Mouse (Mus musculus) small intestine, adult 2 months (tissue): ENCODE results near the gene Prph2. TPM values are rescaled to one million over a fixed set of nuclear protein-coding genes. Genes with fewer than 3 reads are reported as not detected.

Source experiments
- H3K27ac ChIP-seq: fragments of 200-500 bp; 2 replicates; pipeline ENCODE4 v1.5.1; 2012; ENCODE audit warnings: low read depth, low read length, control low read depth, inconsistent platforms; ENCODE audit not compliant: insufficient read depth
- H3K27me3 ChIP-seq: fragments of 200-500 bp; 2 replicates; pipeline ENCODE4 v1.6.1; 2012; ENCODE audit warnings: mild to moderate bottlenecking, moderate library complexity, low read length, inconsistent platforms; ENCODE audit not compliant: control insufficient read depth, insufficient read depth
- H3K36me3 ChIP-seq: fragments of 200-500 bp; 2 replicates; pipeline ENCODE4 v1.6.1; 2012; ENCODE audit warnings: mild to moderate bottlenecking, low read length, control low read depth, inconsistent platforms; ENCODE audit not compliant: control insufficient read depth, insufficient read depth
- H3K4me1 ChIP-seq: fragments of 200-500 bp; 2 replicates; pipeline ENCODE4 v1.6.1; 2012; ENCODE audit warnings: low read length, inconsistent platforms, mixed read lengths; ENCODE audit not compliant: control insufficient read depth, insufficient read depth, insufficient read length
- H3K4me3 ChIP-seq: fragments of 200-500 bp; 2 replicates; pipeline ENCODE4 v1.5.1; 2012; ENCODE audit warnings: low read depth, mild to moderate bottlenecking, control low read depth, inconsistent platforms, low read length, moderate library complexity
- CTCF ChIP-seq: fragments of 200-500 bp; IDR thresholded peaks from 2 replicates; pipeline ENCODE4 v1.5.1; 2012; ENCODE audit warnings: low read depth, mild to moderate bottlenecking, control low read depth, inconsistent platforms, low read length, moderate library complexity, mixed read lengths; ENCODE audit not compliant: insufficient replicate concordance, insufficient read length; ENCODE audit errors: extremely low read depth
- POLR2A ChIP-seq: fragments of 200-500 bp; IDR thresholded peaks from 2 replicates; pipeline ENCODE4 v1.6.1; 2012; ENCODE audit warnings: low read depth, mild to moderate bottlenecking, control low read depth, inconsistent platforms, low read length, moderate library complexity
- WGBS: fragments of 180-500 bp; shearing (Covaris S2); methylation state at CpG from one replicate; pipeline ENCODE4 v1.1.7; 2018; 5-methylcytosine and 5-hydroxymethylcytosine counted together
- polyA plus RNA-seq: library from polyadenylated mRNA; depleted of rRNA; stranded (reverse); fragments of >200 nt; gene quantifications from 2 replicates; pipeline ENCODE4 v1.2.3, GENCODE M21; 2012

Prph2 gene
- polyA plus RNA-seq, 1 experiment = not detected

DNA sequence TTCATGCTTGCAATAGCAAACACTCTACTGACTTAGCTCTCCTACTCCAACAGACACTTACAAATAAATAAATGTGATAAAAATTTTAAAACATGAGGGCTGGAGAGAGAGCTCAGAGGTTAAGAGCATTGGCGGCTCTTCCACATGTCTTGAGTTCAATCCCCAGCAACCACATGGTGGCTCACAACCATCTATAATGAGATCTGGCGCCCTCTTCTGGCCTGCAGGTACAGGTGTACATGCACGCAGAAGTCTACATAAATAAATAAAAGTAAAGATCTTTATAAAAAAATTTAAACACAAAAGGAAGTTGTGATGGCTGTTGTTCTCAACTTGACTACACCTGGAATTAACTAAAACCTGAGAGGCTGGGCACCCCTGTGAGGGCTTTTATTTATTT is 34.6 kb upstream of the Prph2 start:
- Histone ChIP-seq H3K4me1 (peaks cover 17% of the 10 kb centered on the region), H3K36me3 (no peaks in the 10 kb centered on the region), H3K4me3 (no peak overlapping the region), H3K27me3 (no peaks in the 10 kb centered on the region), H3K27ac (no peak overlapping the region)
- 87% methylated on average over 3 of the region's 3 CpGs for WGBS
- TF ChIP-seq POLR2A (no peak), CTCF (peak; percentile 54; the same call in 1 of the 2 replicates)

DNA sequence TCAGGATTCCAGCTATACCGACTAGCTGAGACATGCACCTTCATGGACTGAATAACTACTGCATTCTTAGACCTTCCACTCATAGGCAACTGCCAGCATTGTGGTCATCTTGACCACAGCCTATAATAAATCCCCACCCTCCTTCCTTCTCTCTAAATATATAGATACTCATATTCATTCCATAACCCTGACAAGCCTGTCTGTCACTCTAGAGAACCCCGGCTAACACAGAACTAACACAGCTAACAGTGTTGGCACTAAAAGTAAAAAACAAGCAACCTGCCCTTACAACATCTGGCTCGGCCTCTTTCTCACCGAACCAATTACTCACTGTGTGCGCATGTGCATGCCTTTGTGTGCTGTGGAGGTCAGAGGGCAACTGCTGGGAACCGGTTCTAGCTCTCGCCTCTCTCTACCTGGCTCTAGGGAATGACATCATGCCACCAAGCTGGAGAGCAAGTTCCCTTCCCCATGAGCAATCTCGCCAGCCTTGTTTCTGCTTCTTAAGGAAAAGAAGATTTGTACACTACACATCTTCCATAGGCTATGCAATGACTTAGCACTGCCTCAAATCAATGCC is 33.8 kb upstream of the Prph2 start:
- WGBS = 30% methylated on average over 8 of the region's 8 CpGs
- no peaks in the 10 kb centered on the region for H3K27me3 ChIP-seq

DNA sequence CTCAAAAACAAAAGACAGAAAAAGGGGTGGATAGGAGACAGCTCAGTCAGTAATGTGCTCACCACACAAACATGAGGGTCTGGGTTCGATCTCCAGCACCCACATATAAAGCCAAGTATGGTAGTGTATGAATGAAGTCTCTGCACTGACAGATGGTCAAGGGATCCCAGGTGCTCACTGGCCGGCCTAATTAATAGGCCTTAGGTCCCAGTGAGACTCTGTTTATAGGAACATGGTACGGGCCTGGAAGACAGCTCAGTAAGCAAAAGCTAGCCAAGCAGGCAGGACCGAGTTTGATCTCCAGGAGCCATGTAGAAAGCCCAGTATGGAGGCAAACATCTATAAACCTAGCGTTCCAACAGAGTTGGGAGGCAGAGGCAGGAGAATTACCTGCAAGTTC is 33.2 kb upstream of the Prph2 start:
- 82% methylated on average over 5 of the region's 5 CpGs for WGBS
- no peaks in the 10 kb centered on the region for H3K36me3 ChIP-seq
- H3K27me3 ChIP-seq = no peaks in the 10 kb centered on the region
- no peak for TF ChIP-seq CTCF
- no peak for TF ChIP-seq POLR2A
- no peak overlapping the region for H3K4me3 ChIP-seq
- no peak overlapping the region for H3K27ac ChIP-seq
- H3K4me1 ChIP-seq = peaks cover 17% of the 10 kb centered on the region

More for the DNA sequence above, 33.8 kb upstream of the Prph2 start:
- Histone ChIP-seq H3K4me1 (peaks cover 17% of the 10 kb centered on the region), H3K4me3 (no peak overlapping the region), H3K36me3 (no peaks in the 10 kb centered on the region), H3K27ac (no peak overlapping the region)
- no peak for TF ChIP-seq POLR2A
- TF ChIP-seq CTCF = no peak

DNA sequence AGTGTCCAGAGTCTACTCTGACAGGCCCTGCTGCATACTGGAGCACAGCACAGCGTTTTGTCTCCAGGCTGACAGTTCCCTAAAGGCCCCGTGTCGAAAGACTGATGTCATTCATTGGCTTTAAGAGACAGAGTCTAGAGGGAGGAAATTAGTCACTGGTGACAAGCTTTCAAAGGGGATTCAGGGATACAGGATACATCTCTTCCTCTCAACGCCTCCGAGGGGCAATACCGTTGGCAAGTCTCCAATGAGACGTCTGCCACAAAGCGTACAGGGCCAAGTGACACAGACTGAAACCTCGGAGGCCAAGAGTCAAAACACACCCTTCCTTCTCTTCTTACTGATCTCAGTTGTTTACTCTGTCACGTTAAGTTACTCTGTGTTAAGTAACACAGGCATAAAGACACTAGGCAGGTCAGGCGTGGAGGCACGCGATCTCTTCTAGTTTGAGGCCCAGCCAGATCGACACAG is 30.4 kb upstream of the Prph2 start:
- no peaks in the 10 kb centered on the region for H3K36me3 ChIP-seq
- TF ChIP-seq CTCF = no peak
- TF ChIP-seq POLR2A = no peak
- peaks cover 2% of the 10 kb centered on the region; the same call in 1 of the 2 replicates for H3K4me1 ChIP-seq
- H3K27me3 ChIP-seq = no peaks in the 10 kb centered on the region
- 26% methylated on average over 14 of the region's 14 CpGs for WGBS
- peak overlapping the region; percentile 9; the same call in 1 of the 2 replicates for H3K27ac ChIP-seq
- H3K4me3 ChIP-seq = no peak overlapping the region

DNA sequence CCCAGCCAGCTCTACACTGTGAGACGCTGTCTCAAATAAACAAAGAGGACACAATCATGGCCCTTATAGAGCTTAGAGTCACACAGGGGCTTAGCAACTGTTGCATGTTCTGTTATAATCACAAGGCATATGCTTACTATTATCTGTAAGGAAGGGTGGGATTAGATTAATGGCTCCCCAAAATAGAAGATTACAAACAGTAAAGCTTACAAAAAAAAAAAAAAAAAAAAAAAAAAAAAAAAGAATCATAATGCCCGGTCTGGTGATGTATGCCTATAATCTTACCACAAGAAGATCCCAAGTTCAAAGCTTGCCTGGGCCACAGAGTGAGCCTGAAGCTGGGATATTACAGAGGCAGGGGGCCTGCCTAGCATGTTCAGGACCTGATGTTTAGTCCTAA is 29.9 kb upstream of the Prph2 start:
- WGBS = 54% methylated on average over 2 of the region's 2 CpGs

DNA sequence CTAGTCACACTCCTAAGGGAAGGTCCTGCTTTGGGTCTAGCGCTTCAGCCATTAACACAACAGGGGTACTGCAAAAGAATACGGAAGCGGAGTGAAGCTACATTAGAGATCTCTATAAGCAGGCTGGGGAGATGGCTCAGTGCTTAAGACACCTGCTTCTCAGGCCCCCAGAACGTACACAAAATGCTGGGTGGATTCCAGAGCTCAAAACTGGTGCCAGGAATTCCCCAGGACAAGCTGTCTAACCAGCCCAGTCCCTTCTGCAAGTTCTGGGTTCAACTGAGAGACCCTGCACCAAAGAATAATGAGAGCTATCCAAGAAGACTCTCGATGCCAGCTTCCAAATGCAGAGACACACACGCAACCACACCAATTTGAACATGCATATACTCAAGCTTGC is 28.5 kb upstream of the Prph2 start:
- no peak for TF ChIP-seq CTCF
- TF ChIP-seq POLR2A = no peak
- peaks cover 8% of the 10 kb centered on the region; the same call in 1 of the 2 replicates for H3K4me1 ChIP-seq
- H3K4me3 ChIP-seq = no peak overlapping the region
- no peaks in the 10 kb centered on the region for H3K36me3 ChIP-seq
- H3K27ac ChIP-seq = no peak overlapping the region
- WGBS = 86% methylated on average over 6 of the region's 6 CpGs
- H3K27me3 ChIP-seq = no peaks in the 10 kb centered on the region

More for the DNA sequence above, 29.9 kb upstream of the Prph2 start:
- Histone ChIP-seq H3K4me3 (no peak overlapping the region), H3K4me1 (peaks cover 2% of the 10 kb centered on the region; the same call in 1 of the 2 replicates), H3K27ac (peak overlapping the region; percentile 9; the same call in 1 of the 2 replicates), H3K36me3 (no peaks in the 10 kb centered on the region), H3K27me3 (no peaks in the 10 kb centered on the region)
- TF ChIP-seq POLR2A (no peak), CTCF (no peak)

DNA sequence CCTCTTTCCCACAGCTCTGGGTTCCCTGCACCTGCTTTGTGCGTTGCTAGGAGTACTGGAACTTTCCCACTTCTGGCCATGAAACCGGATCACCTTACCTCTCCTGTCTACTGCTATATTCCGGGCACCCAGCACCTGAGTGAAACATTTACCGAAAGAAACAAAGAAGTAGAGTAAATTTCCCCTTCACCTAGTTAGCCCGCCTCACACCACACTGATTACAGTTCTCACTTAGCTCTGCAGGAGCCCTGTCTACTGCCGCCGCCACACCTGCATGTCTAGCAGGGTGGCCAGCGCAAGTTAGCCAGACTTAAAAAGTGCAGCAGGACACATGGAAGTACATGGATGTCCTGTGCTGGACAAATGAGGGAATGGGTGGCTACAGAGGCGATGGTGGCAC is 27.2 kb upstream of the Prph2 start:
- H3K27ac ChIP-seq = no peak overlapping the region
- no peaks in the 10 kb centered on the region for H3K36me3 ChIP-seq
- H3K4me3 ChIP-seq = no peak overlapping the region
- 83% methylated on average over 9 of the region's 9 CpGs for WGBS
- TF ChIP-seq POLR2A (no peak), CTCF (no peak)
- no peaks in the 10 kb centered on the region for H3K27me3 ChIP-seq
- peaks cover 8% of the 10 kb centered on the region; the same call in 1 of the 2 replicates for H3K4me1 ChIP-seq
